Mouse (Mus musculus) neutrophil, adult 5-6 weeks (primary cell): ENCODE data around the gene Rnf40. TPM values are rescaled to one million over a fixed set of nuclear protein-coding genes. Genes with fewer than 3 reads are reported as not detected.

Experiments used
- ATAC-seq: fragments of 151-379, 151-347 bp; 2 replicates; pipeline ENCODE4 v1.8.0; 2017; ENCODE audit warnings: mild to moderate bottlenecking, moderate TSS enrichment; ENCODE audit not compliant: insufficient number of reproducible peaks, poor library complexity, low FRiP score, severe bottlenecking; ENCODE audit errors: extremely low read depth
- total RNA-seq: library from RNA; stranded (forward); fragments of 200-1000 nt; gene quantifications from 2 replicates; pipeline ENCODE4 v1.2.3, GENCODE M21; 2017

Gene Rnf40
- total RNA-seq: 127 and 137 TPM in 2 replicates

- peak; percentile 89 for ATAC-seq
Measured at GRCm38 (mm10) chr7:127588011-127588871, at the start of gene Rnf40, which contains the start of gene Ccdc189. Gene Rnf40, plus strand, starts transcription at chr7:127588767. Gene Ccdc189, minus strand, starts transcription at chr7:127588595.

GRCm38 (mm10) chr7:127541671-127542070 lies 46.9 kb upstream of the Rnf40 start:
- ATAC-seq: 0 out of 2 replicates have a peak, but pooled peaks have one; percentile 9

GRCm38 (mm10) chr7:127549116-127549835 lies 39.3 kb upstream of the Rnf40 start:
- ATAC-seq: no peak

DNA sequence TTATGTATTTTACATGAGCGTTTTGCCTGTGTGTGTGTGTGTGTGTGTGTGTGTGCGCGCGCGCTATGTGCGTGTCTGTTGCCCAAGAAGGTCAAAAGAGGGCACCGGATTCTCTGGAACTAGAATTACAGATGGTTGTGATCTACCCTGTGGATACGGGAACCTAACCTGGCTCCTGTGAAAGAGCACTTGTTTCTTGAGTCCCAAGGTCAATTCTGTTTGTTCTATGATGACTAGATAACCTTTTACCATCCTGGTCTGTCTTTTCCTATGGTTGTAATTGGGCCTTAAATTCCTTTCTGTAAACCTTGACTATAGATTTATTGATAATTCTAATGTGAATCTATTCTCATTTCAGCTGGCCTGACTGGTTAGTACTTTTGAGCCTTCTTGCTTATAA lies 37.0 kb upstream of the Rnf40 start:
- ATAC-seq: no peak

DNA sequence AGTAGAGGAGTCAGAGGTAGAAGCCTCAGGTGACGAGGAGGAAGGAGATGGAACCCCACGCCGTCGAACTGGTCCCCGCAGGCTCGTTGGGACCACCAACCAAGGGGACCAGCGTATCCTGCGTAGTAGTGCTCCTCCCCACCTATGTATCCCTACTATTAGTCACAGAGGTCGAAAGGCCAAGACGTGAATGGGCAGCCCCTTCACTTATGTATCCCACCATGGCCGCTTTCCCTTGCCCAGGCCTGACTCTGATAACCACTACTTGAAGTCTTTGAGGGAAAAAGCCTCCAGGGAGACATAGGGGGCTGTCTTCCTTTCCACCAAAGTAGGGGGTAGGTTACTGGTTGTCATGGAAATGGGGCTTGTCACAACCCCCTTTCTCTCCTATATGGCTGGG lies 28.0 kb upstream of the Rnf40 start:
- no peak for ATAC-seq

DNA sequence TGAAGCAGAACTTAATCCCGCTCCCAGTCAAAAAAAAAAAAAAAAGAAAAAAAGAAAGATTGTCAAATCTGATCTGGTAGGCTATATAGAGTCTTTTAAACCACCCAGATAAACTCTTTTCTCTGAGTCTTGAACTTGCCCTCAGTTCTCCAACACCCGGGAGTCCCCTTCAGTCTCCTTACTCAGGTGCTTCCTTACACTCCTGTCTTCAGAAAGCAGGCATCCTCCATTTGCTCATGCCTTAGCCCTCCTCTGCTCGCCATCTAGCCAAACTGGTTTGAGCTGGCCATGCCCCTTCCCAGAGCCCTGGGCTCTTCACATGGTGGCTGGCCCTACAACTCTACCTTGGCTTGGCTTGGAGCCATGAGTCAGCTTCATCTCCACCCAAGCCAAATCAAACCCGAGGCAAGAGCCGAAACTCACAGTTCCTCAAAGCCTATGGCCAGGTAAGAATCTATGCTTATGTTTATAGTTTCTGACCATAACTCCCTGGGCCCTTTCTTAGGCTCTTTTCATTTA lies 27.2 kb upstream of the Rnf40 start, which contains the start of gene Tmem265:
Gene Tmem265 (plus strand): TSS at position 51 of the 519 bp plus-strand sequence.
- no peak for ATAC-seq

- no peak for ATAC-seq
Measured at GRCm38 (mm10) chr7:127564381-127565150, 24.0 kb upstream of the Rnf40 start.

DNA sequence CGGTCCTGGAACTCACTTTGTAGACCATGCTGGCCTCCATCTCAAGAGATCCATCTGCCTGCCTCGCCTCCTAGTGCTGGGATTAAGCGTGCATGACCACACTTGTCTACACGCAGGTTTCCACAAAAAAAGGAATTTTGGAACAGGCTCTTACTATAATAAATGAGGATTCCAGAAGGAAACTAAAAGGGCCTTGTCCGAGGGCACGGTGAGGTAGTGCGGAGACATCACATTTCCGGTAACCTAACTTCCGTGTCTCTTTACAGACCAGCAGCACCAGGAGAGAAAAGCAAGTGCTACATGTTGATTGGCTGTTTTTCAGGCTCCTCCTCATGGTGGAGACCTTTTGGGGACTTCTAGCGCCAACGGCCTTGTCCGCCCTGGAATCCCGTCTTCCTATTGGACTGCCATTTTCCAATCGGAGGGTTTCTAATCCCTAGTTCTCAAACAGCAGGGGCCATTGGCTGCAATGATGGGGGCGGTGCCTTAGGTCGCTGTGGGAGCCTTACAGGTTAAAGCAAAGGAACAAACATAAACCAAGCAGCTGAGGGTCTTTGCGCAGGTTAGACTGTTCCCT lies 15.6 kb upstream of the Rnf40 start, which contains the start of gene Phkg2:
Gene Phkg2 (plus strand): TSS at position 446 of the 577 bp plus-strand sequence.
- ATAC-seq: peak; percentile 97

DNA sequence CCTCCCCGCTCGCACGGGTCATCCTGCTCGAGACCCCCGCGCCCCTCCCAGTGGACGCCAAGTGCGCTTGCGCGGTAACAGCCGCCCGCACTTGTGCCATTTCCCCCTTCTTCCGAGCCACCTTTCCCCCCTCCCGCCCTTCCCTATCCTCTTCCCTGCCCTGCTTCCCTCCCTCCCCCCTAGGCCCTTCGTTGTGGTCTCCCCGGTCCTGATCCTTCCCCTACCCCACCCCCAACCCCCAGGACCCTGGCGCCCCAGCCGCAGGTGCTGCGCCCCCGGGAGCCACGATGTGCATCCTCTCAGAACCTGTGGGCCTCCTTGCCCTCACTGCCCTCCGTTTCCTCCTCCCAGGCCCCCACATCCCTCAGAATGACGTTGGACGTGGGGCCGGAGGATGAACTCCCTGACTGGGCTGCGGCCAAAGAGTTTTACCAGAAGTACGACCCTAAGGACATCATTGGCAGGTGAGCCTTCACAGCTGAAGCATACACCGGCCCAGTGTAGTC lies 15.0 kb upstream of the Rnf40 start:
- ATAC-seq: no peak

DNA sequence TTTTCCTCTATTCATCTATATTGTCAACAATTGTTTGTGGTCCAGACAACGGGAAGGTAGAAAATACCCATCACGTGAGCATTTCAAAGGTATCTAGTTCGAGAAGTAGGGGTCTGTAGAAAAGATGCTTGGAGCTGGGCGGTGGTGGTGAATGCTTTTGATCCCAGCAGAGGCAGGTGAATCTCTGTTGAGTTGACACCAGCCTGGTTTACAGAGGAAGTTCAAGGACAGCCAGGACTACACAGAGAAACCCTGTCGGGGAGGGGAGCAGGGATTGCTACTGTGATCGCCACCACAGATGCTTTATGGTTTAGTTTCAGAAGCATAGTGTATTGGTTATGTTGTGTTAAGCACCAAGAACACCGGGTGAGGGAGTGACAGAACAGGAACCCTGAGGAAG lies 14.5 kb upstream of the Rnf40 start:
- no peak for ATAC-seq

GRCm38 (mm10) chr7:127583260-127583659 lies 5.3 kb upstream of the Rnf40 start:
- ATAC-seq: no peak

GRCm38 (mm10) chr7:127585031-127585430 lies 3.5 kb upstream of the Rnf40 start:
- ATAC-seq: peak; percentile 20; the same call in 1 of the 2 replicates

DNA sequence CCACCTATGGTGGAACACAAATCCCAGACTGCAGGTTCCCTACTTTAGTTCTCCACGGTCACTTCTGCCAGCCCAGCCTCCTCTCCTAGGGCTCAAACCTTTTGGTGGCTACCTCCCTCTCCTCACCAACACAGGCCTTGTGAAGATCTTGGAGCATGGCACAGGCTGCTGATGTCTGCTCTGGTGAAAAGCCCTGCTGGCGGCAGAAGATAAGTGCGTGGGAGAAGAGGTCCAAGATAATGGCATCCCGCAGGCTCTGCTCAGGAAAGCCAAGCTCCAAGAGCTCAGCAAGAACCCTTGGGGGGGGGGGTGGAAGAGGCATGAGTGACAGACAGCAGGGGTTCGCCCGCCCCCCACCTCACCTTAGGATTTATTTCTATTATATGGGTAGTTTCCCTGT lies 2.4 kb upstream of the Rnf40 start:
- no peak for ATAC-seq

DNA sequence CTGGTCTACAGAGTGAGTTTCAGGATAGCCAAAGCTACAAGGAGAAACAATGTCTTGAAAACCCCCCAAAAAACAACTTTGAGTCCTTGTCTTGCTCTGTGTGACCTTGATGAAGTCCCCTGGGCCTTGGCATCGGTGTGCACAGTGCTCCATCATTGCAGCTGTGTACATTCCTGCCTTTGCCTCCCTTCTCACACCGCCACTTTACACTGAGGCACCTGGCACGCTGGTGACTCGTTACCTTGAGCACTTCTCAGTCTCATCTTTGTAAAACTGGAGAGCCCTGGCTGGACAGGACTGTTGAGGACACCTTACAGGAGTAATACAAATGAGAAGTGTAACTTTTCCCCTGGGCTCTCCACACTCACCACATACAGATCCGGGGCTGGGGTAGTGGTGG lies 1.4 kb upstream of the Rnf40 start:
- no peak for ATAC-seq

DNA sequence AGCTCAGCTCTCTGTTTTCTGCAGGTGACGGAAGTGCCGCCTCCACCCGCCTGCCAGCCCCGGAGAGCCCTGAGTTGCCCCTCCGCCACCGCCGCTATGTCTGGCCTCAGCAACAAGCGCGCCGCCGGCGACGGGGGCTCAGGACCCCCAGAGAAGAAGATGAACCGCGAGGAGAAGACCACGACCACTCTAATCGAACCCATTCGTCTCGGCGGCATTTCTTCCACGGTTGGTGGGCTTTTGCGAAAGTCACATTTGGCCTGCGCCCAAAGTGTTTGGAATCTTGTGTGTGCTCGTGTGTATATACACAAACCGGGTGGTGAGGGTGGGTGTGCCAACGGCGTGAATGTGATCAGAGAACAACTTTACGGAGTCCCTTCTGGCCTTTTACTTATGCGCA lies 334 bp downstream of the Rnf40 start:
- no peak for ATAC-seq

- ATAC-seq: no peak
Measured at GRCm38 (mm10) chr7:127589637-127590036, 1.1 kb downstream of the Rnf40 start.

DNA sequence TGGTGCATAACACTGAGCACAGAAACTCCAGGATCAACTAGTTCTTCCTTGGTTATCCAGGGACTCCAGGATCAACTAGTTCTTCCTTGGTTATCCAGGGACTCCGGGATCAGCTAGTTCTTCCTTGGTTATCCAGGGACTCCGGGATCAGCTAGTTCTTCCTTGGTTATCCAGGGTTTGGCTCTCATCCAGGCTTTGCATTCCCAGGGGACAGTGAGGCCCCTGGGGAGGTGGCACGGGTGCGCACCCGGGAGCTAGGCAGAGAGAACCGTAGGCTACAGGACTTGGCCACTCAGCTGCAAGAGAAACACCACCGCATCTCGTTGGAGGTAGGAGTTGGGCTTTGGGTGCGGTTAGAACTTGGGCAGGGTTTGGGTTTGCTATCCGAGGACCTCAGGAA lies 2.5 kb downstream of the Rnf40 start:
- ATAC-seq: no peak

GRCm38 (mm10) chr7:127592575-127592974 lies 4.0 kb downstream of the Rnf40 start:
- no peak for ATAC-seq
